Mouse (Mus musculus): Measurements from ENCODE around the gene Celsr2.

DNA sequence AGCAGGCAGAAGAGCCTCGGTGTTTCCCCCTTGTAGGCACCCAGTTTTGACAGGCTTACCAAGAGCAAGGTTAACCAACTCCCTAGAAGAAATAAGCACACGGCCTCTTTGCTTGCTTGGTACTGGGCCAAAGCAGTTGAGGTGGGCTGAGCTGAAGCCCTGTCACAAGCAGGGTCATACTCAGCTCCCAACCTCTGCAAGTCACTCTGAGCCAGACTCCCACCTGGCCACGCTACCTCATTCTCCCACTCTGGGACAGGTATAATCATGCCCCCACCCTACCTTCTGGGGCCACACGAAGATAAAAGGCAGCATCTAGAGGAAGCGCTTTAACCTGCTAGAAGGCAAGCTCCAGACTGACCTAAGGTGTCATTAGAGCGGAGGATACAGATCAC lies 10.3 kb upstream of the Celsr2 start:
- TF ChIP-seq CTCF (IDR thresholded peaks at IDR 0.05; ENCODE audit: low read depth, low read length) (no peak), POLR2A (IDR thresholded peaks at IDR 0.05; ENCODE audit: extremely low read depth, insufficient read depth, low read length) (no peak)
